Mouse (Mus musculus) bone marrow, adult 2 months (tissue): Measurements from ENCODE around the gene Arap2. TPM values are rescaled to one million over a fixed set of nuclear protein-coding genes. Genes with fewer than 3 reads are reported as not detected.

Experiments
- H3K27ac ChIP-seq: fragments of 200-500 bp; 2 replicates; pipeline ENCODE4 v1.5.1; 2012; ENCODE audit warnings: low read depth, mild to moderate bottlenecking, control low read depth, inconsistent platforms, low read length; ENCODE audit not compliant: control insufficient read depth, poor library complexity, insufficient read depth
- H3K4me1 ChIP-seq: fragments of 200-500 bp; 2 replicates; pipeline ENCODE4 v1.6.1; 2011; ENCODE audit warnings: low read length; ENCODE audit not compliant: control insufficient read depth, insufficient read depth
- H3K4me3 ChIP-seq: fragments of 200-500 bp; replicated peaks from 2 replicates; pipeline ENCODE3; 2011; ENCODE audit warnings: mild to moderate bottlenecking, low read depth, low read length, control low read depth; ENCODE audit not compliant: control insufficient read depth
- CTCF ChIP-seq: fragments of 200-500 bp; IDR thresholded peaks from 2 replicates; pipeline ENCODE4 v1.5.1; 2011; ENCODE audit warnings: low read length, control low read depth; ENCODE audit not compliant: control insufficient read depth, insufficient read depth
- POLR2A ChIP-seq: fragments of 200-500 bp; IDR thresholded peaks from 2 replicates; pipeline ENCODE4 v1.6.1; 2011; ENCODE audit warnings: low read depth, mild to moderate bottlenecking, control low read depth, low read length, borderline replicate concordance; ENCODE audit not compliant: control insufficient read depth
- WGBS: fragments of 180-500 bp; shearing (Covaris S2); methylation state at CpG from one replicate; pipeline ENCODE4 v1.1.7; 2018; 5-methylcytosine and 5-hydroxymethylcytosine counted together
- polyA plus RNA-seq: library from polyadenylated mRNA; stranded (reverse); fragments of >200 nt; gene quantifications from 2 replicates; pipeline ENCODE4 v1.2.4, GENCODE M21; 2011; ENCODE audit warnings: low replicate concordance; ENCODE audit not compliant: missing spikeins, insufficient read depth, insufficient read length

Gene Arap2
- polyA plus RNA-seq, 1 experiment, result 6.0 TPM

- Histone ChIP-seq H3K4me1 (no peaks in the 10 kb centered on the region), H3K4me3 (no peak overlapping the region), H3K27ac (no peak overlapping the region)
- WGBS, result 87% methylated on average over 3 of the region's 3 CpGs
- TF ChIP-seq POLR2A (no peak), CTCF (no peak)
Measured at GRCm38 (mm10) chr5:62636341-62636740, 129.6 kb downstream of the Arap2 start.

GRCm38 (mm10) chr5:62628901-62629300 lies 137.1 kb downstream of the Arap2 start:
- no peaks in the 10 kb centered on the region for H3K4me1 ChIP-seq
- TF ChIP-seq POLR2A, result no peak
- TF ChIP-seq CTCF, result no peak

GRCm38 (mm10) chr5:62622848-62623479 lies 143.0 kb downstream of the Arap2 start:
- Histone ChIP-seq H3K4me1 (no peaks in the 10 kb centered on the region; the same call in 1 of the 2 replicates), H3K27ac (no peak overlapping the region), H3K4me3 (no peak overlapping the region)
- WGBS, result 89% methylated on average over 11 of the region's 11 CpGs
- no peak for TF ChIP-seq POLR2A
- no peak for TF ChIP-seq CTCF

More at GRCm38 (mm10) chr5:62628901-62629300, 137.1 kb downstream of the Arap2 start:
- Histone ChIP-seq H3K27ac (no peak overlapping the region), H3K4me3 (no peak overlapping the region)
- 87% methylated on average over 5 of the region's 5 CpGs for WGBS

GRCm38 (mm10) chr5:62618286-62618685 lies 147.7 kb downstream of the Arap2 start:
- no peak overlapping the region for H3K27ac ChIP-seq

DNA sequence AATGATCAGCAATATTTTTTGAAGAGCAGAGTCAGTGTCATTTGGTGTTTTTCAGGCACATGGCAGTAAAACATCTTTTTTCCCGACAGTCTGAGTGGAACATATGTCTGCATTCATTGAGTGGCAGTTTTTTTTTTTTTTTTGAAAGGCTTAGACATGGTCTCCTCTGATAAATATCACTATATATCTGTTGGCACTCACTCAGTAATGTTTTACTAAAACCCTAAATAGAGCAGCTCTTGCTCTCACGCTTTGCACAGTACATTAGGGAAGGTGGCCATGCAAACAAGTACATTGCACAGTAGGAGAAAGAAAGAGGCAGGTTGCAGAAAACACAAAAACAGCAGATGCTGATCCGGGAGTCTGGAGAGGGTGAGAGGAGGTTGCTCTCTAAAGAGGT lies 154.0 kb downstream of the Arap2 start:
- WGBS, result 75% methylated on average over 3 of the region's 3 CpGs
- Histone ChIP-seq H3K27ac (no peak overlapping the region), H3K4me3 (no peak overlapping the region), H3K4me1 (no peaks in the 10 kb centered on the region)
- TF ChIP-seq CTCF (no peak), POLR2A (no peak)

More at GRCm38 (mm10) chr5:62618286-62618685, 147.7 kb downstream of the Arap2 start:
- Histone ChIP-seq H3K4me3 (no peak overlapping the region), H3K4me1 (no peaks in the 10 kb centered on the region; the same call in 1 of the 2 replicates)
- TF ChIP-seq POLR2A, result no peak
- TF ChIP-seq CTCF, result no peak

DNA sequence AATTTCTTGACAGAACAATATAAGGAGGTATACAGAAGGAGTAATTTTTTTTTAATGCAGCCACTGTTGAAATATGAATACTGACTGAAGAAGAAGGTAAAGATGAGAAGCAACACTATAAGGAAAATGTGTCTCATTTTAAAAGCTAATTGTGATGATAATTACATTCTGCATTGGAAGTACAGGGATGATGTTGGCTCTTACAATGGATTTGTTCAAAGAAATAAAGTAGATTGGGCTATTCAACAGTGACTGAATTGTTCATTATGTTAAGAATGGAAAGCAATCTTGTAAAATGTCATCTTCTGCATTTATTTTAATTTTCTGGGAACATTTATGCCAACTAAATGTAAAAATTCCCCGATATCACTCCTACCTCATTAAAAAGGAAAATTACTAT lies 178.6 kb downstream of the Arap2 start:
- WGBS, result 80% methylated on average over 1 of the region's 1 CpGs
- TF ChIP-seq CTCF (no peak), POLR2A (no peak)
- Histone ChIP-seq H3K4me3 (no peak overlapping the region), H3K27ac (no peak overlapping the region), H3K4me1 (no peaks in the 10 kb centered on the region)

GRCm38 (mm10) chr5:62582643-62583042 lies 183.3 kb downstream of the Arap2 start:
- no peak for TF ChIP-seq POLR2A
- no peak for TF ChIP-seq CTCF
- Histone ChIP-seq H3K4me1 (no peaks in the 10 kb centered on the region), H3K4me3 (no peak overlapping the region), H3K27ac (no peak overlapping the region)
- WGBS, result 46% methylated on average over 2 of the region's 2 CpGs

- Histone ChIP-seq H3K4me3 (no peak overlapping the region), H3K27ac (no peak overlapping the region), H3K4me1 (no peaks in the 10 kb centered on the region)
- TF ChIP-seq POLR2A (no peak), CTCF (no peak)
- 70% methylated on average over 3 of the region's 3 CpGs for WGBS
Measured at GRCm38 (mm10) chr5:62581699-62582098, 184.3 kb downstream of the Arap2 start.

DNA sequence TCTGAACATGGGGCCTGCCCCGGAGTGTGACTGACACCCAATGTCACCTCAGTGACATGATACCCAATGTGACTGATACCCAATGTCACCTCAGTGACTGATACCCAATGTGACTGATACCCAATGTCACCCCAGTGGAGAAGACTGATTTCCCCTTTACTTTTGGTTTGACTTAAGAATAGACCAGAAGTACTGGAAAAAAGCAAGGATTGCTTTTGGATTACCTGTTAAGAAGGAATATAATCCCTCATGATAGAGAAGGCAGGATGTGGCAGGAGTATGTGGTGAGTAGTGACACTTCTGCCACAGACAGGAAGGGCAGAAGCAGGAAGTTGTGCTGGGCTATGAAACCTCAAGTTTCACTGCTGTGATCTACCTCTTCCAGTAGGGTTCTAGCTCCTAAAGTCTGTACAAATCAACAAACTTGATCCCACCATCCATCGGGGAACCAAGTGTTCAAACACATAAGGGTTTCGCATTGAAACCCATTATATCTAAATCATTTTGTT lies 191.6 kb downstream of the Arap2 start:
- H3K4me3 ChIP-seq, result no peak overlapping the region
- WGBS, result 72% methylated on average over 3 of the region's 3 CpGs
- H3K27ac ChIP-seq, result no peak overlapping the region
- TF ChIP-seq POLR2A (no peak), CTCF (no peak)
- H3K4me1 ChIP-seq, result no peaks in the 10 kb centered on the region

Other genes with a start within 250 kb of the Arap2 start
- not detected in 2 replicates for gene Dthd1, start 47.7 kb upstream of the Arap2 start, polyA plus RNA-seq